Mouse (Mus musculus) testis, adult 2 months (tissue): ENCODE measurements around the gene Tob2.

Experiments used
- CTCF ChIP-seq: fragments of 200-500 bp; IDR thresholded peaks from 2 replicates; pipeline ENCODE4 v1.5.1; 2012; ENCODE audit warnings: low read depth, mild to moderate bottlenecking, inconsistent platforms, low read length, moderate library complexity; ENCODE audit not compliant: control insufficient read depth, insufficient read depth, insufficient replicate concordance
- POLR2A ChIP-seq: fragments of 200-500 bp; IDR thresholded peaks from 2 replicates; pipeline ENCODE4 v1.6.1; 2012; ENCODE audit warnings: low read depth, mild to moderate bottlenecking, inconsistent platforms, low read length, moderate library complexity; ENCODE audit not compliant: control insufficient read depth

- TF ChIP-seq CTCF (no peak), POLR2A (no peak)
These were observed 24.3 kb downstream of the Tob2 start for GRCm38 (mm10) chr15:81834171-81834841.
